Mouse (Mus musculus) adrenal gland, adult 18-20 months (tissue): ENCODE measurements around the gene G6pd2. TPM values are rescaled to one million over a fixed set of nuclear protein-coding genes. Genes with fewer than 3 reads are reported as not detected.

Experiments used
- DNase-seq, 2 experiments: peaks; one replicate each; pipeline ENCODE4 v3.0.0; 2021 to 2022; ENCODE audit warnings: low spot score in 2 of 2
- long read RNA-seq, 2 experiments: library from polyadenylated mRNA; stranded (forward); transcript quantifications; one replicate each; pipeline ENCODE4 v2.0.0; 2021
- total RNA-seq, 2 experiments: library from RNA; stranded (reverse); gene quantifications; 1 replicate in 1 of 2; 2 replicates in 1 of 2; pipeline ENCODE4 v1.2.3; 2021

G6pd2 gene
- total RNA-seq, result not detected
- long read RNA-seq, experiment 1, result 0 reads
- long read RNA-seq, experiment 2, result 0 reads

DNA sequence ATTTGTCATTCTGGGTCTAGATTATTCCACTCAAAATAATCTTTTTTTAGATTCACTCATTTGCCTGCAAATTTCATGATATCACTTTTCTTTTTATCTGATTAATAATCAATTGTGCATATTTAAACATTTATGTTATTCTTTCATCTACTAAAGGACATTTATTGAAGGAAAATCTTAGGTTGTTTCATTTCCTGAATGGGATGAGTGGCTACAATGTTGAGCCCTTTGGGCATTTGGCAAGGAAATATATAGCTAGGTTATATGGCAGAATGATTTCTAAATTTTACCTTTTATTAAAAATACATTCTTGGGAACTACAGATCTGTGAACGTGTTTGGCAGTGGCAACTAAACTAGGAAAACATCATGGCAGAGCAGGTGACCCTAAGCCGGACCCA lies at the start of gene G6pd2:
TSS of gene G6pd2 (plus strand) at position 301 of the 400 bp plus-strand sequence.
- no peak for DNase-seq

DNA sequence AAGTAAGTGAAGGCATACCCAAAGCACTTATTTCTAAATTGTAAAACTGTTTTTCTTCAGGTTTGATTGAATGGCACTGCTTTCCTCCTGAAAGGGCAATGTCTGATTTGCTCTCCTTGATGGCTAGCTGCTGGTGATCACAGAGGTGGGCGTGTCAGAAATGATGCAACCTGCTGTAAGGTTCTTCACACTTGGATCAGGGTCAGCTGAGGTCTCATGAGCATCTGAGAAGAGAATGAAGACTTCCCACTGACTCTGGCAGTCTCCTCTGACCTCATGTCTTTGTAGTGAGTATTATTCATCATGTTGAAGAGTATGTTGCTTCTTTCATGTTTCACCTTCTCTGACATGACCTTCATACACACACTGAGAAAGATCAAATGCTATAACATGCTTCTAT lies 44.4 kb upstream of the G6pd2 start:
- DNase-seq, result no peak

- DNase-seq, result no peak
These were observed 24.4 kb downstream of the G6pd2 start for GRCm38 (mm10) chr5:61832935-61833551.

- no peak for DNase-seq
These were observed 35.3 kb downstream of the G6pd2 start for GRCm38 (mm10) chr5:61843891-61844290.
